Comparison of ENCODE assay signal across 28 mouse cellular contexts in genomic region chr1:83146547-83146946, GRCm38 (mm10). TPM values are rescaled to one million over a fixed set of nuclear protein-coding genes. Genes with fewer than 3 reads are reported as not detected.
"Had no signal": no experiment of that assay in that cellular context is flagged by ENCODE, and none has a peak within 500 bp of the region (broad histone marks: within the 10 kb centered on the region; RNA-seq: fewer than 3 reads in every experiment).

No protein-coding gene starts in this region.

- H3K9me3 ChIP-seq: kidney, embryonic 15.5 days; limb, embryonic 12.5 days; limb, embryonic 15.5 days; midbrain, embryonic 12.5 days; neural tube, embryonic 12.5 days; neural tube, embryonic 15.5 days had no signal

- H3K27ac ChIP-seq: kidney, embryonic 15.5 days; limb, embryonic 12.5 days; limb, embryonic 15.5 days; liver, embryonic 14.5 days; macrophage; midbrain, embryonic 12.5 days; neural tube, embryonic 12.5 days; neural tube, embryonic 15.5 days had no signal

- H3K4me3 ChIP-seq: kidney, embryonic 15.5 days; limb, embryonic 12.5 days; limb, embryonic 15.5 days; midbrain, embryonic 12.5 days; neural tube, embryonic 12.5 days; neural tube, embryonic 15.5 days had no signal

- DNase-seq: kidney, adult 11 months; kidney, adult 8-10 months; kidney, postnatal 10 days; kidney, postnatal 36 days; left cerebral cortex, postnatal 4 days; liver, postnatal 0 days; lung, embryonic 14.5 days; right cerebral cortex, postnatal 25 days; thymus, adult 2 months; thymus, postnatal 14 days; thymus, postnatal 4 days had no signal

- H3K27me3 ChIP-seq: kidney, embryonic 15.5 days; limb, embryonic 12.5 days; limb, embryonic 15.5 days; midbrain, embryonic 12.5 days; neural tube, embryonic 12.5 days; neural tube, embryonic 15.5 days had no signal

- ATAC-seq: liver, postnatal 0 days; lung, postnatal 0 days had no signal

- H3K4me1 ChIP-seq: kidney, embryonic 15.5 days; limb, embryonic 12.5 days; limb, embryonic 15.5 days; midbrain, embryonic 12.5 days; neural tube, embryonic 12.5 days; neural tube, embryonic 15.5 days had no signal

- H3K36me3 ChIP-seq: kidney, embryonic 15.5 days; limb, embryonic 12.5 days; limb, embryonic 15.5 days; midbrain, embryonic 12.5 days; neural tube, embryonic 12.5 days; neural tube, embryonic 15.5 days had no signal

- H3K4me2 ChIP-seq: kidney, embryonic 15.5 days; limb, embryonic 12.5 days; limb, embryonic 15.5 days; liver, embryonic 11.5 days; lung, embryonic 14.5 days; midbrain, embryonic 12.5 days; neural tube, embryonic 12.5 days; neural tube, embryonic 15.5 days had no signal

- H3K9ac ChIP-seq: kidney, embryonic 15.5 days; limb, embryonic 12.5 days; limb, embryonic 15.5 days; liver, embryonic 14.5 days; liver, postnatal 0 days; lung, embryonic 14.5 days; midbrain, embryonic 12.5 days; neural tube, embryonic 12.5 days; neural tube, embryonic 15.5 days had no signal

RNA-seq across cellular contexts. Expression of gene Daw1, which starts 13.0 kb away (rescaled TPM):
- total RNA-seq: megakaryocyte, adult 5-6 weeks had no signal
- polyA plus RNA-seq: limb, embryonic 12.5 days; limb, embryonic 15.5 days; liver, embryonic 11.5 days; liver, embryonic 14.5 days; liver, postnatal 0 days; macrophage; midbrain, embryonic 12.5 days; neural tube, embryonic 12.5 days; spleen, adult 2 months; thymus, adult 2 months had no signal

RNA-seq across cellular contexts. Expression of gene Ccl20, which starts 30.0 kb away (rescaled TPM):
- total RNA-seq: layer of hippocampus, adult 18-20 months; layer of hippocampus, postnatal 14 days; left cerebral cortex, adult 8-10 months; left cerebral cortex, postnatal 14 days; left cerebral cortex, postnatal 4 days; megakaryocyte, adult 5-6 weeks; midbrain, postnatal 0 days had no signal
- polyA plus RNA-seq: limb, embryonic 12.5 days; limb, embryonic 15.5 days; liver, postnatal 0 days; lung, embryonic 14.5 days; macrophage; midbrain, embryonic 12.5 days; midbrain, postnatal 0 days; neural tube, embryonic 12.5 days; neural tube, embryonic 15.5 days; spleen, adult 2 months had no signal
